Mouse (Mus musculus) adrenal gland, adult 2 months (tissue): ENCODE data around the gene Pgam1. TPM values are rescaled to one million over a fixed set of nuclear protein-coding genes. Genes with fewer than 3 reads are reported as not detected.
"Not testable (repeated sequence)": the region's sequence is repeated elsewhere in the genome, so short reads cannot be mapped to it uniquely, and the experiment has no call there.

ENCODE experiments used
- DNase-seq: peaks from one replicate; pipeline ENCODE4 v3.0.0; 2021
- polyA plus RNA-seq: library from polyadenylated mRNA; depleted of rRNA; stranded (reverse); fragments of >200 nt; gene quantifications from 2 replicates; pipeline ENCODE4 v1.2.3, GENCODE M21; 2012; rRNA removed
- total RNA-seq, 2 experiments: library from RNA; stranded (reverse); gene quantifications; 2 replicates each; pipeline ENCODE4 v1.2.3; 2021

Gene Pgam1
- total and polyA plus RNA-seq, 3 experiments: 639 to 889 (median 804) TPM

GRCm38 (mm10) chr19:41910396-41910795 lies 1.3 kb upstream of the Pgam1 start:
- no peak for DNase-seq

DNA sequence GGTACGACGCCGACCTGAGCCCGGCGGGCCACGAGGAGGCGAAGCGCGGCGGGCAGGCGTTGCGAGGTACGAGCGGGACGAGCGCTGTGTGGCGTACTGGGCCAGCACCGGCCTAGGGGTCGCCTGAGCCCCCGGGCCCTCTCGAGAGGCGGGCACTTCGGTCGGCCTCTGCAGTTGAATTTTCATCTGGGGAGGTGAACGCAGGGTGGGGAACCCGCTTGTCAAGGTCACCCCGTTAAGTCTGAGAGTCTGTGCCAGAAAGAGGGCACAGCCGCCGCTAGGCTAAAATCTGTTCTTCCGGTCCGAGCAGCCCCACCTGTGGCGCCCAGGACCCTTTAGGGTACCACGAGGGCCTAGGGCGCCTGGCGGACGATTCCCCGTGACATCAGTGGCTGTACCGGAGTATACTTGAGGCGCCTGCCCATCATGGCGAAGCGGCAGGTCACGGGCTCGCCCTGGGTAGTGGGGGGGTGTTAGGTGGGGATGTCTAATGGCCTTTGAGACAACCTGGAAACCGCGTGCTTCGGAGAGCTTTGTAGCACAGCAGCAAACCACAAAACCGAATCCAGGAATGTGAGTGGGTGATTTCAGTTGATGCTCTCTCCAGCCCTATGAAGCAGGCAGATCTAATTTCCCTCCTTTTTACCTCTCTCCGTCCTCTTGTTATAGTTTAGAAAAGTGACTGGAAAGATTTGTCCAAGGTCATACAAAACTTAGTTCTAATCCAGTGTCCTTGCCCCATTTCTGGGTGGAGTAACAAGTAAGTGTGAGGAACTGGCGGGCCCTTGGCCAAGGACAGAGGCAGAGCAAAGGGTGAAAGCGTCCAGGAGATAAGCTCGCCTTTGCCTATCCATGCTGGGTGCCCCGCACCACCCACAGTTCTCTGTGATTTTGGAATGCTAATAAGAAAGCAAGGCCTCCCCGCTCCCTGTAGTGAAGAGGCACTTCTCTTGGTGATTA lies 678 bp downstream of the Pgam1 start:
- peak; percentile 87 for DNase-seq

- DNase-seq: peak; percentile 54
Observed at GRCm38 (mm10) chr19:41913774-41914591, 2.3 kb downstream of the Pgam1 start.

DNA sequence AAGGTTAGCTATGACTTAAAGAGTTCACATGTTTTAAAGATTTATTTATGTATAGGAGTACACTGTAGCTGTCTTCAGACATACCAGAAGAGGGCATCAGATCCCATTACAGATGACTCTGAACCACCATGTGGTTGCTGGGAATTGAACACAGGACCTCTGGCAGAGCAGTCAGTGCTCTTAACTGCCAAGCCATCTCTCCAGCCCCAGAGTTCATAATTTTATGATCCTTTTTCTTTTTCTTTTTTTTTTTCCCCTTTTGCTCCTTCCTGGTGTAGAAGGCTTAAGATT lies 2.8 kb downstream of the Pgam1 start:
- not testable (repeated sequence) for DNase-seq

DNA sequence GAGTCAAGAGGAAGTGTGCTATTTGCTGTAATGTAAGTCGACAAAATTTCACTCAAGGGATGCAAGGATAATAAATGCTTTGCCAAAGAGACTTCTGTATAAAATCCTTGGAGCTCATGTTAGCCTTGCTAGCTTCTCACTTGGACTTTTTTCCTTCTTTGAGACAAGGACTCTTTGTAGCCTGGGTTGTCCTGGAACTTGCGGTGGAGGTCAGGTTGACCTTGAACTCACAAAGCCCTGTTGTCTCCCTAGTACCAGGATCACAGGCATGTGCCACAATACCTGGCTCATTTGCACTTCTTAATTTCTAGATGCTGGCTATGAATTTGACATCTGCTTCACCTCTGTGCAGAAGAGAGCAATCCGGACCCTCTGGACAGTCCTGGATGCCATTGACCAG lies 3.6 kb downstream of the Pgam1 start:
- DNase-seq: no peak

DNA sequence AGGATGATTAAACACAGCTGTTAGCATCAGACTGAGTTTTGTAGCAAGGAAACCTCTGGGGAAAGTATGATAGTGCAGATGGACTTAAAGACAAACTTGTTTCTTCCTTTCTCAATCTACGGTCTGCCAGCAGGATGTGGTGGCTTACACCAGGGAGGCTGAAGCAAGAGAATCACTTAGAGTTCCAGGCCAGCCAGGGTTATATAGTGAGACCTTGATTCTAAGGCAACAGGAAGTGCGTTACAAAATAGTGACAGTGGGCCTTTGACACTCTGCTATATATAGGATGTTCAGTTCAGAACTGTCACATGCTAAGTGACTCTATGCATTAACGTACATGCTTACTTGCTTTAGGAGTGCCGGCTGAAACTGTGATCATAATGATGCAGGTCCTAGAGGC lies 5.1 kb downstream of the Pgam1 start:
- no peak for DNase-seq

DNA sequence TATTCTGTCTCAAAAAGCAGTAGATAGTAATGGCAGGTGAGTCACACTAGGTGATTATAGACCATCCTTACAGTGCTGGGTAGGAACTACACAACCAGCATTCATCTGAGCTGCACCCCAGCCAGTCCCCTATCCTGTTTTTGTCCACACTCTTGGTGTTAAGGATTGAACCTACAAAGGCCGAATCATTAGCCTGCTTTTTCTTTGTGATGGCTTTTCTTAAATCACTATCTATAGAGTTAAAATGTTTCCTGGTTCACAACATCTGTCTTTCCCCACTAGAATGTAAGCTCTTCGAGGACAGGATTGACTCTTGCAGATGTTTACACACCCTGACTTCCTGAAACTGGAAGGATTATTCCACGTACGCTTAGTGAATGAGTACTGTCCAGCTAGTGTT lies 7.7 kb downstream of the Pgam1 start:
- no peak for DNase-seq

- no peak for DNase-seq
Observed at GRCm38 (mm10) chr19:41920412-41921067, 8.8 kb downstream of the Pgam1 start.

DNA sequence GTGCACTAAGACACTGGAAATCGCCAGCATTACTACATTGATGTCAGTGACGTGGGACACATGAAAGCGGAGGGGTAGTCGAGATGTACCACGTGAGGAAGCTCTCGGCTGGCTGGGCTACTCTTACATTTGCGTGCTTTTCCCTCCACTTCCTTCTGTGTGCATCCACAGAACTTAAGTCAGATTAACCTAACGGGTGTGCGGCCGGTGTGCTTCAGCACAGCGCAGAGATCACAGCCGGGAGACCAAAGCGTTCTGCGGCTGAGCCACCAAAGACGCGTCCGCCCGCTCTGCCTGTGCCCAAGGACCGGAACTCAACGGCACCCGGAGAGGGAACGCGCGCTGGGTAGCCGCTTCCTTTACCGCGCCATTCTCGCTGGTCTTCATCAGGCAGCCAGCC lies 21.0 kb downstream of the Pgam1 start:
- DNase-seq: no peak

GRCm38 (mm10) chr19:41933179-41934086 lies 21.7 kb downstream of the Pgam1 start, which contains the start of the genes Exosc1 and Zdhhc16:
TSS of gene Exosc1 (minus strand) at chr19:41933423.
TSS of gene Zdhhc16 (plus strand) at chr19:41933480.
- peak; percentile 99 for DNase-seq

DNA sequence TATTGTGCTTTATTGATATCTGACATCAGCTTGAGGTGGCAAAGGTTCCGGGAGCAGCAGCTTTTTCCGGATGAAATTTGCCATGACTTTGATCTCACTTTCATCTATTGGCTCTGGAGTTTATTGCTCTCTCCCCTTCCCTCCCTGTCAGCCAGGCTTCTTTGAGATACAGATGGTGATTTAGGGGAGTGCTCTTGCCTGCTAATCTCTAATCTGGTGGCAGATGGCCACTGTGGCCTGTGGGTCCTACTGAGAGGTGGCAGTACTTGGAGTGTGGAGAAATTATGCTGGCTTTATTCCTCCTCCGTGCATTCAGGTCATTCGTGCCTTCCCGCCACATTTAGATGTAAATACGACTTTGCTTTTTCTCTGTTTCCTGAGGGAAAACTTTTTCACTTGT lies 22.4 kb downstream of the Pgam1 start:
- no peak for DNase-seq

DNA sequence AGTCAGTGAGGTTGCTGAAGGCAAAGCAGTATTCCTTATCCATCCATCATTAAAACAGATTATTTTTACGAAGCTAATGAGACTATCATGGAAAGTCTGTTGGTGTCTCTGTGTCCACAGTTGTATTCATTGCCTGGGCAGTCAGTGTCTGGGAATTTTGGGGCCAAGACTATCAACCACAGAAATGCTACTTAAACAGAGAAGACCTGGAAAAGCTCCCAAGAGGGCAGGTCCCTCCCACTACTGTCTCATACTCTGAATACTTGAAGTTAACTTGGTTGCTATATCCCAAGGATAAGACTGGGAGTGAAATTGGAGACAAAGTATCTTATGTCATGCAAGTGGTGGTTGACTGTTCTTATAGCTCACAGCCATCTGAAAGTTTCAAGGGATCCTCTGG lies 24.2 kb downstream of the Pgam1 start:
- DNase-seq: no peak

DNA sequence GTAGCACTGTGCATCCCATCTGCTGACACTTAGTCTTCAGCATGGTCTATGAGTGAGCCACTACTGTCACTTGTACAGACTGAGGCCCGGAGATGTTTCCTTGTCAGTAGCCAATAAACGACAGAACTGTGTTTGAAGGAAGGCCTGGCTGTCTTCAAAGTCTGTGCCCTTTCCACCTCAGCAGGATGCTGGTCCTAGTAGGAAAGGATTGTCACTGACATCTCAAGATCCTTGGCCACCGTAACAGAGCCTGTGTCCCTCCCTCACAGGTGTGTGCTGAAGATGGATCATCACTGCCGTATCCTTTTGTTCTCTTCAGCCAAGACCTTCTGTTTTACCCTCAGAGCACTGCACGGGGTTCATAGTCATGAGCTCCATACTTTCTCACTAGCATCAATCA lies 26.8 kb downstream of the Pgam1 start:
- no peak for DNase-seq

- no peak for DNase-seq
Observed at GRCm38 (mm10) chr19:41943841-41944240, 32.1 kb downstream of the Pgam1 start.

DNA sequence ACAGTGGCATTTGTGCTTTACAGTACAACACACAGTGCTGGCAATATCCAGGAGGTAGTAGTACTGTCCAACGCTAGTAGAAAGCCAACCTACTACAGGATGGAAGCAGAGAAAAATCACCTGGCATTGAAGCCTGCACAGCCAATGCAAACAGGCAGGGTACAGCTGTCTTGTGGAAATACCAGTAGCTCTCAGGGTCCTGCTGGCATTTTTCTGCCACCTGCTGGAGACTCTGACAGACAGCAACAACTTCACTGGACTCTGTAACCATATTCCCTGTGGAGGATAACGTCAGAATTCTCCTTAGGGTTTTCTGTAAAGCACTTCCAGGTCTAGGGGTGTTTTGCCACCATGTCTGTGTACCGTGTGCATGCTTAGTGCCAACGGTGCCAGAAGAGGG lies 40.6 kb downstream of the Pgam1 start:
- peak; percentile 10 for DNase-seq

GRCm38 (mm10) chr19:41953574-41953973 lies 41.9 kb downstream of the Pgam1 start:
- no peak for DNase-seq

Other genes with a start within 250 kb of the Pgam1 start
- gene Slit1, start 168.3 kb upstream of the Pgam1 start, total RNA-seq: 10 to 100 TPM in 1 of 2 experiments, 1 to 10 TPM in 1; 2.9 to 18.1 TPM
- 11.9 and 17.9 TPM in 2 replicates for gene Slit1, start 168.3 kb upstream of the Pgam1 start, polyA plus RNA-seq
- gene Arhgap19, start 109.9 kb upstream of the Pgam1 start, total RNA-seq: 1 to 10 TPM; 3.5 to 5.2 TPM
- gene Arhgap19, start 109.9 kb upstream of the Pgam1 start, polyA plus RNA-seq: 0.83 TPM in 2 replicates
- 10 to 100 TPM in 1 of 2 experiments, 1 to 10 TPM in 1; 3.8 to 10.8 TPM for gene Frat1, start 82.0 kb upstream of the Pgam1 start, total RNA-seq
- 9.7 and 14.7 TPM in 2 replicates for gene Frat1, start 82.0 kb upstream of the Pgam1 start, polyA plus RNA-seq
- 1 to 10 TPM; 1.2 to 2.6 TPM for gene Frat2, start 63.8 kb upstream of the Pgam1 start, total RNA-seq
- 5.5 and 6.7 TPM in 2 replicates for gene Frat2, start 63.8 kb upstream of the Pgam1 start, polyA plus RNA-seq
- 10 to 100 TPM; 13.9 to 15.2 TPM for gene Rrp12, start 15.8 kb upstream of the Pgam1 start, total RNA-seq
- 4.3 and 6.6 TPM in 2 replicates for gene Rrp12, start 15.8 kb upstream of the Pgam1 start, polyA plus RNA-seq
- 10 to 100 TPM; 28.2 to 31.9 TPM for gene Exosc1, start 21.5 kb downstream of the Pgam1 start, total RNA-seq
- 6.9 and 9.4 TPM in 2 replicates for gene Exosc1, start 21.5 kb downstream of the Pgam1 start, polyA plus RNA-seq
- gene Zdhhc16, start 21.6 kb downstream of the Pgam1 start, total RNA-seq: 10 to 100 TPM; 26.0 to 26.2 TPM
- 56.9 and 73.6 TPM in 2 replicates for gene Zdhhc16, start 21.6 kb downstream of the Pgam1 start, polyA plus RNA-seq
- 10 to 100 TPM; 15.9 to 22.0 TPM for gene Mms19, start 69.2 kb downstream of the Pgam1 start, total RNA-seq
- 48.3 and 49.2 TPM in 2 replicates for gene Mms19, start 69.2 kb downstream of the Pgam1 start, polyA plus RNA-seq
- gene Ubtd1, start 69.8 kb downstream of the Pgam1 start, total RNA-seq: 10 to 100 TPM; 12.8 to 21.1 TPM
- 29.3 and 31.3 TPM in 2 replicates for gene Ubtd1, start 69.8 kb downstream of the Pgam1 start, polyA plus RNA-seq
- under 1 TPM; 0.35 to 0.61 TPM for gene Ankrd2, start 124.1 kb downstream of the Pgam1 start, total RNA-seq
- 0.16 and 0.27 TPM in 2 replicates for gene Ankrd2, start 124.1 kb downstream of the Pgam1 start, polyA plus RNA-seq
- 1 to 10 TPM; 3.7 to 8.0 TPM for gene Hoga1, start 133.7 kb downstream of the Pgam1 start, total RNA-seq
- 1.5 and 1.6 TPM in 2 replicates for gene Hoga1, start 133.7 kb downstream of the Pgam1 start, polyA plus RNA-seq
- gene 4933411K16Rik, start 140.3 kb downstream of the Pgam1 start, total RNA-seq: under 1 TPM; 0.55 to 0.75 TPM
- gene 4933411K16Rik, start 140.3 kb downstream of the Pgam1 start, polyA plus RNA-seq: 0.09 and 0.12 TPM in 2 replicates
- gene Morn4, start 174.4 kb downstream of the Pgam1 start, total RNA-seq: 10 to 100 TPM in 1 of 2 experiments, 1 to 10 TPM in 1; 7.5 to 15.5 TPM
- gene Morn4, start 174.4 kb downstream of the Pgam1 start, polyA plus RNA-seq: 10.6 and 13.0 TPM in 2 replicates
- 10 to 100 TPM; 62.3 to 69.9 TPM for gene Pi4k2a, start 178.5 kb downstream of the Pgam1 start, total RNA-seq
- gene Pi4k2a, start 178.5 kb downstream of the Pgam1 start, polyA plus RNA-seq: 43.7 and 44.5 TPM in 2 replicates
- gene Avpi1, start 217.1 kb downstream of the Pgam1 start, total RNA-seq: 100 to 1,000 TPM in 1 of 2 experiments, 10 to 100 TPM in 1; 78.6 to 101 TPM
- gene Avpi1, start 217.1 kb downstream of the Pgam1 start, polyA plus RNA-seq: 82.3 and 112 TPM in 2 replicates
- gene Marveld1, start 235.5 kb downstream of the Pgam1 start, total RNA-seq: 10 to 100 TPM; 30.0 to 56.7 TPM
- 76.2 and 87.1 TPM in 2 replicates for gene Marveld1, start 235.5 kb downstream of the Pgam1 start, polyA plus RNA-seq